Mouse (Mus musculus) intestine, embryonic 14.5 days (tissue): ENCODE measurements at regions not wholly inside any gene's neighbourhood (a gene's known extent, or its start where the extent isn't known, plus 50 kb on each side); places are given as distances from the start of the nearest gene placed in this dataset.
A peak's percentile ranks its signal among the peaks of the same experiment; 100 is the strongest.

Experiments used
- ATAC-seq: fragments of 200-750 bp; cut with Nextera tagmentation; replicated peaks from 2 replicates; pipeline ENCODE4 v1.8.0; 2017; ENCODE audit warnings: low read depth, moderate number of reproducible peaks, moderate TSS enrichment, moderate library complexity; ENCODE audit not compliant: low FRiP score, low TSS enrichment
- DNase-seq: peaks from one replicate; pipeline ENCODE4 v3.0.0-alpha.2; 2018; ENCODE audit warnings: low spot score
- H3K27ac ChIP-seq: fragments of 300-500 bp; sonication (generic); 2 replicates; pipeline ENCODE4 v1.5.1; 2014; ENCODE audit warnings: low read depth, mild to moderate bottlenecking, control low read depth
- H3K27me3 ChIP-seq: fragments of 300-500 bp; sonication (generic); replicated peaks from 2 replicates; pipeline ENCODE4 v1.6.1; 2014; ENCODE audit warnings: low read length, control low read depth; ENCODE audit not compliant: control insufficient read depth, insufficient read depth
- H3K36me3 ChIP-seq: fragments of 300-500 bp; sonication (generic); 2 replicates; pipeline ENCODE4 v1.6.1; 2014; ENCODE audit warnings: low read length, control low read depth; ENCODE audit not compliant: control insufficient read depth, insufficient read depth
- H3K4me1 ChIP-seq: fragments of 300-500 bp; sonication (generic); replicated peaks from 2 replicates; pipeline ENCODE4 v1.6.1; 2014; ENCODE audit warnings: low read length, control low read depth, mixed read lengths; ENCODE audit not compliant: control insufficient read depth, insufficient read depth
- H3K4me2 ChIP-seq: fragments of 300-500 bp; sonication (generic); 2 replicates; pipeline ENCODE4 v1.6.1; 2014; ENCODE audit warnings: low read length
- H3K4me3 ChIP-seq: fragments of 300-500 bp; sonication (generic); 2 replicates; pipeline ENCODE4 v1.5.1; 2014; ENCODE audit warnings: low read depth, low read length, control low read depth, mixed read lengths
- H3K9ac ChIP-seq: fragments of 300-500 bp; sonication (generic); 2 replicates; pipeline ENCODE4 v1.6.1; 2014; ENCODE audit warnings: mild to moderate bottlenecking, low read length
- H3K9me3 ChIP-seq: fragments of 300-500 bp; sonication (generic); 2 replicates; pipeline ENCODE4 v1.6.1; 2016; ENCODE audit warnings: low read length, control low read depth; ENCODE audit not compliant: control insufficient read depth
- WGBS: fragments of 180-500 bp; shearing (Covaris S2); extraction: QIAGEN DNeasy Blood & Tissue Kit; methylation state at CpG from one replicate; pipeline ENCODE4 v1.1.7; 2014; 5-methylcytosine and 5-hydroxymethylcytosine counted together

DNA sequence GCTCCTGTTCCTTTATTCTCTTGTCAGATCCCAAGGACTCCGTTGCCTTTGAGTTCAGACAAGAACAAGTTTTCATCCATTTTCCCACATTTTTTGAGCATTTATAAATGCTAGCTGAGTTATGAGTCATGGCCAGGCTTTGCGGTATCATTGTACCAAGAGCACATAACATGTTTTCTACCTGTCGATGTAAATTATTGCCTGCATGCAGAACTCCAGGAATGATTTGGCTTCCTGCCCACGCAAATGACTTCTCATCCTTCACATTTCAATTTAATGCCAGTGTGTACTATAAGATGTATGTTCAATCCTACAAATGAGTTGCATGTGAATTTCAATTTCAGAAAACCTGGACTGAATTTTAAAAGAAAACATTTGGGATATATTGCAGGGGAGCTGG is 285.0 kb upstream of the Rbms1 start:
- 78% methylated on average over 4 of the region's 4 CpGs for WGBS
- Histone ChIP-seq H3K27ac (no peak overlapping the region), H3K36me3 (no peaks in the 10 kb centered on the region), H3K4me2 (no peak overlapping the region), H3K4me1 (peaks cover 9% of the 10 kb centered on the region; the same call in 1 of the 2 replicates), H3K9ac (no peak overlapping the region), H3K9me3 (no peaks in the 10 kb centered on the region), H3K4me3 (no peak overlapping the region), H3K27me3 (no peaks in the 10 kb centered on the region)
- no peak for DNase-seq
- no peak for ATAC-seq

GRCm38 (mm10) chr2:61247336-61247735 is 284.3 kb upstream of the Rbms1 start:
- Histone ChIP-seq H3K4me3 (no peak overlapping the region), H3K9ac (no peak overlapping the region), H3K36me3 (no peaks in the 10 kb centered on the region), H3K4me1 (peaks cover 9% of the 10 kb centered on the region; the same call in 1 of the 2 replicates), H3K9me3 (no peaks in the 10 kb centered on the region), H3K27me3 (no peaks in the 10 kb centered on the region), H3K27ac (no peak overlapping the region), H3K4me2 (no peak overlapping the region)
- DNase-seq: no peak
- 67% methylated on average over 2 of the region's 2 CpGs for WGBS
- ATAC-seq: no peak

- Histone ChIP-seq H3K4me2 (no peak overlapping the region), H3K27ac (no peak overlapping the region), H3K4me1 (peaks cover 9% of the 10 kb centered on the region; the same call in 1 of the 2 replicates), H3K9me3 (no peaks in the 10 kb centered on the region), H3K36me3 (no peaks in the 10 kb centered on the region), H3K9ac (no peak overlapping the region), H3K4me3 (no peak overlapping the region), H3K27me3 (no peaks in the 10 kb centered on the region)
- WGBS: 15% methylated on average over 3 of the region's 3 CpGs
- ATAC-seq: no peak
- no peak for DNase-seq
Observed at GRCm38 (mm10) chr2:61246691-61247258, 283.8 kb upstream of the Rbms1 start.

- no peaks in the 10 kb centered on the region for H3K27me3 ChIP-seq
- no peak overlapping the region for H3K27ac ChIP-seq
- no peak overlapping the region for H3K4me3 ChIP-seq
- H3K9me3 ChIP-seq: no peaks in the 10 kb centered on the region
- no peaks in the 10 kb centered on the region for H3K36me3 ChIP-seq
- DNase-seq: no peak
- peak; percentile 55; the same call in 1 of the 2 replicates for ATAC-seq
- no peak overlapping the region for H3K4me2 ChIP-seq
- H3K4me1 ChIP-seq: peaks cover 9% of the 10 kb centered on the region; the same call in 1 of the 2 replicates
- no peak overlapping the region for H3K9ac ChIP-seq
- 38% methylated on average over 7 of the region's 7 CpGs for WGBS
Observed at GRCm38 (mm10) chr2:61245526-61245925, 282.5 kb upstream of the Rbms1 start.

DNA sequence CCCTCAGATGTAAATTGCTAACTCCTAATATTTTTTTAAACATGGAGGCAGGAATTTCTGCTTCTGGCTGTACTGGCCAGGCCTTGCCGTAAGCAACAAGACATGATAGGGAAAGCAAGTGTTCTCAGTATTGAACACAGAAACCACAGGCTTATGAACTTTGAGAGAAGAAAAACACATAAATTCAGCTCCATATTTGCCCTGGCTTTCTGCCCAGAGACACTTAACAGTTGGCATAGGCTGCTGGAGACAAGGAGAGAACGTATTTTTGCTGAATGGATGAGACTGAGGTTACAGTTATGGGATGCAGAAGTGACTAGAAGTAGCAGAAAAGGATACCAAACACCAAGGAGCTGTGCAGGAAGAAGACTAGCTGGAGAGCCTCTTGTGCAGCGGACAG is 258.7 kb upstream of the Rbms1 start:
- no peak overlapping the region for H3K4me2 ChIP-seq
- no peaks in the 10 kb centered on the region for H3K4me1 ChIP-seq
- no peak overlapping the region for H3K4me3 ChIP-seq
- H3K27ac ChIP-seq: no peak overlapping the region
- H3K9ac ChIP-seq: no peak overlapping the region
- H3K27me3 ChIP-seq: no peaks in the 10 kb centered on the region
- ATAC-seq (no peak), DNase-seq (no peak)
- 56% methylated on average over 3 of the region's 3 CpGs for WGBS
- H3K9me3 ChIP-seq: no peaks in the 10 kb centered on the region
- no peaks in the 10 kb centered on the region for H3K36me3 ChIP-seq

- Histone ChIP-seq H3K27me3 (no peaks in the 10 kb centered on the region), H3K4me3 (no peak overlapping the region), H3K9me3 (no peaks in the 10 kb centered on the region), H3K36me3 (no peaks in the 10 kb centered on the region), H3K9ac (no peak overlapping the region), H3K27ac (no peak overlapping the region), H3K4me1 (no peaks in the 10 kb centered on the region), H3K4me2 (no peak overlapping the region)
- no peak for ATAC-seq
- DNase-seq: no peak
- 87% methylated on average over 2 of the region's 2 CpGs for WGBS
Observed at GRCm38 (mm10) chr2:61221157-61221556, 258.2 kb upstream of the Rbms1 start.

GRCm38 (mm10) chr2:61213951-61214350 is 251.0 kb upstream of the Rbms1 start:
- 89% methylated on average over 1 of the region's 1 CpGs for WGBS
- H3K27ac ChIP-seq: no peak overlapping the region
- no peak overlapping the region for H3K4me2 ChIP-seq
- DNase-seq (no peak), ATAC-seq (no peak)
- H3K9ac ChIP-seq: no peak overlapping the region
- no peaks in the 10 kb centered on the region for H3K9me3 ChIP-seq
- no peak overlapping the region for H3K4me3 ChIP-seq
- H3K36me3 ChIP-seq: no peaks in the 10 kb centered on the region
- no peaks in the 10 kb centered on the region for H3K27me3 ChIP-seq
- H3K4me1 ChIP-seq: no peaks in the 10 kb centered on the region

DNA sequence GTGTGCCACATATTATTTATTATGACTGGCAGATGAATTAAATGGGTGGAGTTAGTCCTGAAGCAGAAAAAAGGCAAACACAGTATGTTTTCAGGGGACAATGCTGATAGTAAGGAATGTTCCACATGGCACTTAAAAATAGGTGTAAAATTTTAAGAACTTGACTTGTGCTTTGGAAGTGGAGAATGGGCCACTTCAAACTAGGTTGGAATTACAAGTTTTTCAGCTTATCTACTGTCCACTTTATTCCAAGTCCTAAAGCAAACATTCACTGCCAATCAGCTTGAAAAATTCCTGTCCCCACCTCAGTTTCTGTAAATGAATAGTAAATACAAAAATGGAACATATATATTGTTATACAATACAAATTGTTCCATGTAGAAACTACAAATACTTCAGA is 238.4 kb upstream of the Rbms1 start:
- H3K36me3 ChIP-seq: no peaks in the 10 kb centered on the region
- no peak for DNase-seq
- ATAC-seq: no peak

GRCm38 (mm10) chr2:61193976-61194375 is 231.0 kb upstream of the Rbms1 start:
- no peaks in the 10 kb centered on the region for H3K4me1 ChIP-seq
- ATAC-seq (no peak), DNase-seq (no peak)
- H3K9ac ChIP-seq: no peak overlapping the region
- H3K9me3 ChIP-seq: no peaks in the 10 kb centered on the region
- no peaks in the 10 kb centered on the region for H3K27me3 ChIP-seq
- H3K4me2 ChIP-seq: no peak overlapping the region
- no peak overlapping the region for H3K4me3 ChIP-seq
- H3K36me3 ChIP-seq: no peaks in the 10 kb centered on the region
- WGBS: 16% methylated on average over 2 of the region's 2 CpGs
- no peak overlapping the region for H3K27ac ChIP-seq

More for the DNA sequence above, 238.4 kb upstream of the Rbms1 start:
- H3K4me1 ChIP-seq: no peaks in the 10 kb centered on the region
- no peak overlapping the region for H3K27ac ChIP-seq
- no peak overlapping the region for H3K9ac ChIP-seq
- no peaks in the 10 kb centered on the region for H3K27me3 ChIP-seq
- no peak overlapping the region for H3K4me3 ChIP-seq
- H3K9me3 ChIP-seq: no peaks in the 10 kb centered on the region
- H3K4me2 ChIP-seq: no peak overlapping the region
